Mouse (Mus musculus) CH12.LX (cell line): ENCODE results near the gene Npat.

Experiments used
- CHD2 ChIP-seq: IDR thresholded peaks from 2 replicates; pipeline ENCODE4 v1.6.1; 2011; ENCODE audit warnings: low read length, improper control_type of control experiment
- CTCF ChIP-seq, 2 experiments: IDR thresholded peaks in 1 of 2; conservative IDR thresholded peaks in 1 of 2; 2 replicates each; pipeline ENCODE4 v1.5.1; 2011 to 2012; ENCODE audit warnings: low read depth in 2 of 2, low read length in 2 of 2, improper control_type of control experiment in 1 of 2, inconsistent platforms in 1 of 2, mild to moderate bottlenecking in 1 of 2, moderate library complexity in 1 of 2
- E2F4 ChIP-seq: IDR thresholded peaks from 2 replicates; pipeline ENCODE4 v1.6.1; 2011; ENCODE audit warnings: low read depth, low read length, improper control_type of control experiment; ENCODE audit not compliant: insufficient replicate concordance
- EP300 ChIP-seq: IDR thresholded peaks from 2 replicates; pipeline ENCODE4 v1.6.1; 2011; ENCODE audit warnings: low read length, improper control_type of control experiment
- ETS1 ChIP-seq: conservative IDR thresholded peaks from 2 replicates; pipeline ENCODE4 v1.6.1; 2012; ENCODE audit warnings: low read depth, mild to moderate bottlenecking, inconsistent platforms, low read length, improper control_type of control experiment, moderate library complexity
- MAX ChIP-seq: IDR thresholded peaks from 2 replicates; pipeline ENCODE4 v1.6.1; 2011; ENCODE audit warnings: low read length, improper control_type of control experiment
- MEF2A ChIP-seq: IDR thresholded peaks from 2 replicates; pipeline ENCODE4 v1.6.1; 2014; ENCODE audit warnings: low read depth, mild to moderate bottlenecking, inconsistent platforms, low read length, improper control_type of control experiment, borderline replicate concordance
- POLR2A ChIP-seq: IDR thresholded peaks from 2 replicates; pipeline ENCODE4 v1.6.1; 2011; ENCODE audit warnings: low read depth, mild to moderate bottlenecking, improper control_type of control experiment, low read length
- RCOR1 ChIP-seq: conservative IDR thresholded peaks from 2 replicates; pipeline ENCODE4 v1.6.1; 2012; ENCODE audit warnings: low read depth, mild to moderate bottlenecking, inconsistent platforms, low read length, improper control_type of control experiment
- USF1 ChIP-seq: IDR thresholded peaks from 2 replicates; pipeline ENCODE4 v1.6.1; 2014; ENCODE audit warnings: low read depth, mild to moderate bottlenecking, inconsistent platforms, low read length, improper control_type of control experiment
- ZC3H11A ChIP-seq: IDR thresholded peaks from 2 replicates; pipeline ENCODE4 v1.6.1; 2012; ENCODE audit warnings: low read depth, mild to moderate bottlenecking, inconsistent platforms, low read length, improper control_type of control experiment

GRCm38 (mm10) chr9:53609306-53609967 lies 72.6 kb downstream of the Npat start:
- TF ChIP-seq CTCF (conservative IDR thresholded peaks at IDR 0.05 in 1 of 2, IDR thresholded peaks at IDR 0.05 in 1 of 2; ENCODE audit: low read depth in 2 of 2, low read length in 2 of 2) (no peak), MEF2A (no peak), EP300 (no peak), POLR2A (no peak), ETS1 (no peak), E2F4 (no peak), CHD2 (no peak), RCOR1 (no peak), USF1 (no peak), ZC3H11A (no peak), MAX (no peak)
